Mouse (Mus musculus) CD8-positive naive resting alpha-beta T cell, adult 2 months (primary cell): ENCODE data around the gene Pgm2.

Experiments used
- DNase-seq, 2 experiments: peaks; one replicate each; pipeline ENCODE4 v3.0.0; 2022; ENCODE audit warnings: low read depth in 2 of 2, low spot score in 2 of 2

The Pgm2 gene

GRCm38 (mm10) chr5:64140202-64140601 is 47.5 kb downstream of the Pgm2 start:
- DNase-seq: no peak

GRCm38 (mm10) chr5:64144315-64144714 is 51.6 kb downstream of the Pgm2 start:
- DNase-seq: no peak

DNA sequence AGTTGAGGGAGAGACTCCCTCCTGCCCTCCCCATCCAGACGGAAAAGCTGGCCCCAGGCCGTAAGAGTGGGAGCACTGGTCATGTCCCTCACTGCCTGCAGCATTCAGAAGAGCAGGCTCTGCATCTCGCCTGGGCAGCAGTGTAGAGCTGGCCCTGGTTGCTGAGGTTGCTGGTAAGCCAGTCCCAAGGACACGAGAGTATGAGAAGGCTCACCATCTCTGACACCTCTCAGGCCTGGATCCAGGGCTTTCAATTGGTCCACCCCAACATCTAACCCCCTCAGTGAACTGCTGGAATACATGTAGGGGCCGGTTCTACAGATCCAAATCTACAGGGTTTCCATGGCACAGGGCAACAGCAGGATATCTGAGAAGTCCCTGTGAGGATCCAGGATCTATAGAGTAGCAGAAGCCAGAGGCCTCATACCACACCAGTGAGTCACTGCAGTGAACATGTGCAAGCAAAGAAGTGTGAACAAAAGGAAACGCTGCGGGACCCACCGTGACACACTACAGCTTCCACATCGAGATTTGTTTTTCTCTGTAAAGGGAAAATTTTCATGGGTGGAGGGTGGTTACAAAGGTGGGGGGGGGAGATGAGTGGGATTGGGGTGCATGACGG is 53.7 kb downstream of the Pgm2 start:
- no peak for DNase-seq

- DNase-seq: peak; percentile 38 to 63
Observed at GRCm38 (mm10) chr5:64149184-64150127, 56.7 kb downstream of the Pgm2 start.

DNA sequence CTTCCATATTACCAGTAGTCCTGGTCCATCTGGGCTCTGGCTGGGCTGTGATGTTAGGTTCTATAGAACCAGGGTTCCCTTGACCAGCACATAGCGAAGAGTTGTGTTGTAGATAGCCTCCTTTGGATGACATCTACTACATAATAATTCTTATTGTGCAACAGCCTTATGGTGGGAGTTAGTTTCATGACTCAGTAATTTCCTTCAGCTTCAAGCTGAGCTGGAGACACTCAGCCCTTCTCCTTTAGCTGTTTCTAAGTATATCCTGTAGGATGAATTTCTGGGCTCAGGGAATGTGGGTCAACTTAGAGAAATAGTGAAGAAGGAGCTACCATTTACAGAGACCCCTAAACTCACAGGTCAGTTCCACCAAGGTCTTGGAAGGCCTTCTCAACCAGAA is 60.6 kb downstream of the Pgm2 start:
- no peak for DNase-seq

DNA sequence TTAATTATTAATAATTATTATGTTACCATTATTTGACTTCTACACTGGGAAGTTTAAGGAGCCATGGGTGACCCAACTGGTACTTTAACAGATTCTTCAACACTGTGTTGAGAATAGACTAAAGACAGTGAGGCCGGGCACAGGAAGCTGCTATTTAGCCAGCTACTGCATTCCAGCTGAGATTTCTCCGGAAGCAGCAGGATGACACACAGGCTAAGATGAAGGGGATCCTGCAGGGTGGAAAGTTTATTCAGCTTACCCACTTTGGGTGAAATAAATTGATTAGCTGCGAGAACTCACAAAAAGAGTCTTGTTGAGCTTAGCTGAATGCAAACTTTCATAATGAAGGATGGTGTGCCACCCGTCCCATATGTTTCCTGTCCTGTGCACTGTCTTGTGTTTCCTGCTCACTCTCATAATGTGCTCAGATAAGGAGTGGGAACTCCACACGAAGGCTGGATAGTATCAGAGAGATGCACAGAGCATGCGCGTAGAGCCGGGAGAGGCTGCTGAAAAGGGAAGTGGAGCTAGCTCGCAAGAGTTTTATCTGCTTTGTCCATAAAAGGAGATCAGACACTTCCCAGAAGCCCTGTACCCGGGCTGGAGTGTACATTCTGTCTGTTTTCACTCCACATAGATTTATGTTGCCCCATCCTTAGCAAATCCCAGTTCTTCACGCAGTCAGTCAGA is 63.3 kb downstream of the Pgm2 start, which contains the start of gene Tbc1d1:
Tbc1d1 (plus strand) TSS at position 445 of the 690 bp plus-strand sequence.
- no peak for DNase-seq

DNA sequence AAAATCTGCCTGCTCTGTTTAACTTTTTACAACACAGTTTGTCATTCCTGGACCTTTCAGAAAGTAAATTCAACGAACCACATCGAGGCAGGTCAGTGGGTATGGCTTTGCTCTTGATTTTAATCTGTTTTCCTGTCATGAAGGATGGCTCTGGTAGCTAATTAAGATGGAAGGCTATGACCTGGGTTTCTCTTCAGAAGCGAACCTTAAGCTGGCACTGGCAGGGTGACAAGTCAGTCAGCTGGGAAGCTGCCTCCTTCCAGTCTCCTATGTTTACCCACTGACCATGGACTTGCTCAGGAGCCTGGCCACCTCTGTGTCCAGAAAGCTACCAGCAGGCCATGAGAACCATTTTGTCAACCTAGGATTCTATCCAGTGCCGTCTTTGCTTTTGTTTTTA is 63.8 kb downstream of the Pgm2 start:
- DNase-seq: no peak

- DNase-seq: peak; percentile 36 to 43
Observed at GRCm38 (mm10) chr5:64157926-64158325, 65.2 kb downstream of the Pgm2 start.

GRCm38 (mm10) chr5:64158501-64158900 is 65.8 kb downstream of the Pgm2 start:
- DNase-seq: no peak

GRCm38 (mm10) chr5:64159065-64159780 is 66.5 kb downstream of the Pgm2 start:
- DNase-seq: peak; percentile 20 to 28

GRCm38 (mm10) chr5:64159781-64160704 is 67.3 kb downstream of the Pgm2 start:
- DNase-seq: peak; percentile 44 to 59

- DNase-seq: peak; percentile 60 to 66
Observed at GRCm38 (mm10) chr5:64160705-64161391, 68.1 kb downstream of the Pgm2 start.

GRCm38 (mm10) chr5:64161917-64162316 is 69.2 kb downstream of the Pgm2 start:
- DNase-seq: no peak

DNA sequence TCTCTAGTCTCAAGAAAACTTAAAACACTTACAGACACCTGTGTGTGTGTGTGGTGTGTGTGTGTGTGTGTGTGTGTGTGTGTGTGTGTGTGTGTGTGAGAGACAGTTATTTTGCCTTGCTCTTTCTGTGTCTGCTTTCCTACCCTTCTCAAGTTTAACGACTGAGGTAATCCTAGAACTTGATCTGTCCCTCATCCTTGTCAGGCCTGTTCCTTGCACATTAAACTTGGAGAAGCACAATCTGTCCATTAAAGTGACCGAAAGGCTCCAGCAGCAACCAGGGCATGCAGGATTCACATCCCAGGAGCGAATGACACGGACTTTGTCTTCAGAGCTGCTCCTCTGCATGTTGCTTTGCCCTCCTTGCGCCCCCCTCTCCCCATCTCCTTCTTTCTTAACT is 69.8 kb downstream of the Pgm2 start:
- no peak for DNase-seq

GRCm38 (mm10) chr5:64164414-64164813 is 71.7 kb downstream of the Pgm2 start:
- no peak for DNase-seq

- DNase-seq: no peak
Observed at GRCm38 (mm10) chr5:64165826-64166225, 73.1 kb downstream of the Pgm2 start.

DNA sequence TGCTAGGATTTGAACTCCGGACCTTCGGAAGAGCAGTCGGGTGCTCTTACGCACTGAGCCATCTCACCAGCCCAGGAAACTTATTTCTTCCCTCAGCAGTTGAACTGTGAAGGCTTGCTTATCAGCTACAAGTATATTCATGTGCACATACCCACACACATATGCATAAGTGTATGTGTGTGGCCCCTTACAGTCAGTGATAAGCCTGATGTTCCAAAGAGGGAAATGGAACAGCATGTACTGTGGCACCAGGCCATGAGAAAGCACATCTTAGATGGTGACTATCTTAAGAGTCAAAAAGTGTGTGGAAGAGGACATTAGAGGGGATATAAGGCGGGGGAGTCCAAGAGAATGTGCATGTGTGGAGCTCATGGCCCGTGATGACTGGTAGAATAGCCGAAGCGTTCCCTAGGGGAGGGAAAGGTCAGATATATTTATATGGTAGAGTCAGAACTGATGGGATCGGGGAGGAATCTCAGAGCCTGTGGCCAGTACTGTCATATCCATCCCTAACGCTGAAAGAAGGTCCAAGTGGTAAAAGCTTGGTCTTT is 76.3 kb downstream of the Pgm2 start:
- DNase-seq: no peak

DNA sequence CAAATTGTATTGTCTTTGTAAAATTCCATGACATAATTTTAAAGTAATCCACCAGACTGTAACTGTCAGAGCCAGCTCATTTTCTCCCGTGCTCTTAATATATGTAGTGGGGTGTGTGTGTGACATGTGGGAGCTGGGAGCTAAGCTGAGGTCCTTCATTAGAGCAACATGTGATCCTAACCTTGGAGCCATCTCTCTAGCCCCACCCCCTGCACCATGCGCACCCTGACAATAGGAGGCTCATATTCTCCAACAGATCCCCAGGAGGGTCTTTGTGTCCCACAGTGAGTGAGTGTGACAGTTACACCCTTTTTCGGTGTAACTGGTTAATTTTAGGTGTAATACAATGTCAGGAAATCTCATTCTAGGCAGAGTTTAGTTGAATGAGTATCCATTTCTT is 80.1 kb downstream of the Pgm2 start:
- DNase-seq: no peak

- no peak for DNase-seq
Observed at GRCm38 (mm10) chr5:64173302-64173701, 80.6 kb downstream of the Pgm2 start.
